Mouse (Mus musculus) heart, postnatal 10 days (tissue): Measurements from ENCODE around the gene Defb10. TPM values are rescaled to one million over a fixed set of nuclear protein-coding genes. Genes with fewer than 3 reads are reported as not detected.
"Not testable (repeated sequence)": the region's sequence is repeated elsewhere in the genome, so short reads cannot be mapped to it uniquely, and the experiment has no call there.

Experiments
- DNase-seq, 2 experiments: peaks; one replicate each; pipeline ENCODE4 v3.0.0; 2021
- intact Hi-C: fragments of 180-260 bp; cut with DNase I; formaldehyde crosslinking; loops from one replicate; pipeline ENCODE4 v1.15.1; 2025
- total RNA-seq, 2 experiments: library from RNA; stranded (reverse); gene quantifications; 2 replicates each; pipeline ENCODE4 v1.2.3; 2021

Defb10 gene
- not detected for total RNA-seq

GRCm38 (mm10) chr8:21858586-21858985, at the start of gene Defb10:
TSS of gene Defb10 (plus strand) at chr8:21858901.
- intact Hi-C loops, DNase-seq: not testable (repeated sequence)

DNA sequence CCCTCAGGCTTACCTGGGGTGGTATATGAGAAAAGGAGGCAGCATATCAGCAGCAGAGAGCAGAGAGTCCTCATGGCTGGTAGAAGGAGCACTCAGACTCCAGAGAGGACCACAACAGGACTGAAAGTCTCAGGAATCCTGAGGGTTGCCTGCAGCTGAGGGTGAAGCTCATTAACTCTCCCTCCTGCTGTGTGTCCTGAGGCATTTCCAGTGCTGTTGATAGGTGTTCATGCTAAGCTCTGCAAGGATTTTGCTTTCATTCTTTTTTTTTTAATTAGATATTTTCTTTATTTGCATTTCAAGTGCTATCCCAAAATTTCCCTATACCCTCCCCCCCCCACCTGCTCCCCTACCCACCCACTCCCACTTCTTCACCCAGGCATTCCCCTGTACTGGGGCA, 26.6 kb downstream of the Defb10 start, which contains the start of gene Defb9:
Defb9 (minus strand) TSS at position 101 of the 400 bp plus-strand sequence.
- DNase-seq, intact Hi-C loops: not testable (repeated sequence)

GRCm38 (mm10) chr8:21906290-21906689, 47.6 kb downstream of the Defb10 start, which contains the start of gene Defb11:
TSS of gene Defb11 (minus strand) at chr8:21906412.
- intact Hi-C loops, DNase-seq: not testable (repeated sequence)

Other genes starting within 250 kb of the Defb10 start
- gene Defa26, start 240.7 kb upstream of the Defb10 start, total RNA-seq, result not detected
- gene Defa17, start 203.1 kb upstream of the Defb10 start, total RNA-seq, result not detected
- gene Defa34, start 193.1 kb upstream of the Defb10 start, total RNA-seq, result not detected
- not detected for gene AY761184, start 155.3 kb upstream of the Defb10 start, total RNA-seq
- gene Defa24, start 124.4 kb upstream of the Defb10 start, total RNA-seq, result not detected
- gene Defb50, start 35.4 kb upstream of the Defb10 start, total RNA-seq, result not detected
- not detected for gene Defb2, start 19.0 kb upstream of the Defb10 start, total RNA-seq
- not detected for gene Defb9, start 26.5 kb downstream of the Defb10 start, total RNA-seq
- gene Defb11, start 47.5 kb downstream of the Defb10 start, total RNA-seq, result not detected
- gene Defb15, start 73.8 kb downstream of the Defb10 start, total RNA-seq, result not detected
- gene Defb35, start 79.5 kb downstream of the Defb10 start, total RNA-seq, result not detected
- gene Defb13, start 87.9 kb downstream of the Defb10 start, total RNA-seq, result not detected
- not detected for gene Fam90a1a, start 99.8 kb downstream of the Defb10 start, total RNA-seq
- not detected for gene Ccdc70, start 110.9 kb downstream of the Defb10 start, total RNA-seq
- under 1 TPM; 0.15 to 0.31 TPM for gene Atp7b, start 201.4 kb downstream of the Defb10 start, total RNA-seq
- gene Alg11, start 201.8 kb downstream of the Defb10 start, total RNA-seq, result 10 to 100 TPM; 11.0 to 14.1 TPM